Mouse (Mus musculus): ENCODE results near the gene Pcx. TPM values are rescaled to one million over a fixed set of nuclear protein-coding genes. Genes with fewer than 3 reads are reported as not detected.

Gene Pcx
- polyA plus RNA-seq, 1 experiment from 2014 or later = 29.5 TPM

DNA sequence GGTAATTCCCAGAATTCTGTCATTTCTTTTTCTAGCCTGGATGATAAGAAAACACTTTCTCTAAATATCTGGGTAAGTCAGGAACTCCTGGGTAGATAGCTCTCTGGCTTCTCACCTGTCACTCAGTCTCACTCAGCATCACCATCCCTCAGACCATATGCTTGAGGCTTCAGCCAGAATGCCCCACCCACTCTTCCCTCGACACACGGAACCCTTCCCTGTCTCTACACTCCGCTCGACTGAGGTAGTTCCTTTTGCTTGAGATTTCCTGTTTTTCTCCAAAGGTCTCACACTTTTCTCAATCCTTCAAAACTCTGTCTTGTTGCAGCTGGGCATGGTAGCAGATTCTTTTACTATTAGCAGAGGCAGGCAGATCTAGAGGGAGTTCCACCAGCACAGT is 28.9 kb upstream of the Pcx start:
- Histone ChIP-seq H3K9me3 (replicated peaks) (no peaks in the 10 kb centered on the region), H3K4me1 (peaks cover 13% of the 10 kb centered on the region), H3K27ac (replicated peaks) (no peak overlapping the region), H3K9ac (replicated peaks) (no peak overlapping the region), H3K36me3 (no peaks in the 10 kb centered on the region), H3K27me3 (replicated peaks) (peaks cover 13% of the 10 kb centered on the region), H3K4me2 (no peak overlapping the region), H3K4me3 (replicated peaks) (no peak overlapping the region)
- 60% methylated on average over 4 of the region's 4 CpGs for WGBS
- no peak for ATAC-seq (ENCODE audit: low FRiP score)

GRCm38 (mm10) chr19:4482111-4482859 is 28.0 kb upstream of the Pcx start:
- H3K27me3 ChIP-seq (replicated peaks) = peaks cover 11% of the 10 kb centered on the region
- ATAC-seq (ENCODE audit: low FRiP score) = no peak
- no peak overlapping the region for H3K9ac ChIP-seq (replicated peaks)
- no peaks in the 10 kb centered on the region for H3K9me3 ChIP-seq (replicated peaks)
- WGBS = 94% methylated on average over 3 of the region's 3 CpGs
- H3K27ac ChIP-seq (replicated peaks) = no peak overlapping the region
- H3K4me3 ChIP-seq (replicated peaks) = no peak overlapping the region
- no peaks in the 10 kb centered on the region for H3K36me3 ChIP-seq
- H3K4me1 ChIP-seq = peaks cover 5% of the 10 kb centered on the region; the same call in 1 of the 2 replicates
- no peak overlapping the region for H3K4me2 ChIP-seq

DNA sequence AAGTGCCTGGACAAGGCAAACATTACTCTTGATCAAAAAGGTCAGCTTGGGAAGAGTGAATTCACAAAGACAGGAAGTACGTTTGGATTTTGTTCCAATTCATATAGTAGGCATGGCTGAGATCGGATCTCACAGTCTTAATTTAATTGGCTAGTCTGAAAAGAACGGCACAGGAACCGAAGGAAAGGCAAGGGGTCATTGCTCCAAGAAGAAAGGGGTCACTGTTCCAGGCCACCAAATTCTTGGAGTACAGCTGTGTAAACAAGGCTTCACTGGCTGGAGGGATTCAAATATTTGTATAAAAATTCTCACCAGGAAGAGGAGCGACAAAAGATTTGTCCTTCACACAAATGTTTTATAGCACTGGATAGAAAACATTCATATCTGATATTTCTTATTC is 25.3 kb upstream of the Pcx start:
- ATAC-seq (ENCODE audit: low FRiP score) = no peak
- Histone ChIP-seq H3K27me3 (replicated peaks) (no peaks in the 10 kb centered on the region), H3K9ac (replicated peaks) (no peak overlapping the region), H3K4me3 (replicated peaks) (no peak overlapping the region), H3K4me2 (no peak overlapping the region), H3K9me3 (replicated peaks) (no peaks in the 10 kb centered on the region), H3K27ac (replicated peaks) (no peak overlapping the region), H3K36me3 (no peaks in the 10 kb centered on the region), H3K4me1 (no peaks in the 10 kb centered on the region)
- 66% methylated on average over 5 of the region's 5 CpGs for WGBS

DNA sequence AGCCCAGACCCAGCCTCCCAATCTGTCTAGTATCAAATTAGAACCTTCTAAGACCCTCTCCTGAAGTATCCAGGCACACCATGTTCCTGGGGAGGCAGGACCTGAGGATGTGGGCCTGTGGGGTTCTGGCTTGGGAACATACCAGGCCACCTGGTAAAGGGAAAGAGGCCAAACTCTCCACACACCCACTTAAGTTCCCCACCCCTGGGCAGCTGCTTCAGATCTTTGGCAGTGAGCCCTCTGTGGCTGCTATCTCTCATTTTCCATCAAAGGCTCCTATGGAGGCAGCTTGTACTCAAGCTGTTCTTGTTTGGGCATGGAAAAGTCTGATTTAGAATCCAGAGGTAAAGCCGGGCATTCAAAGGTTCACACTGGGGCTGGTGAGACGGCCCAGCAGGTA is 22.4 kb upstream of the Pcx start:
- ATAC-seq (ENCODE audit: low FRiP score) = no peak
- 89% methylated on average over 2 of the region's 2 CpGs for WGBS

GRCm38 (mm10) chr19:4491080-4491695 is 19.1 kb upstream of the Pcx start:
- Histone ChIP-seq H3K27ac (replicated peaks) (no peak overlapping the region), H3K9me3 (replicated peaks) (no peaks in the 10 kb centered on the region), H3K27me3 (replicated peaks) (no peaks in the 10 kb centered on the region), H3K4me3 (replicated peaks) (no peak overlapping the region), H3K4me1 (no peaks in the 10 kb centered on the region), H3K4me2 (no peak overlapping the region), H3K36me3 (no peaks in the 10 kb centered on the region), H3K9ac (replicated peaks) (no peak overlapping the region)
- 76% methylated on average over 10 of the region's 10 CpGs for WGBS
- no peak for ATAC-seq (ENCODE audit: low FRiP score)

More for the DNA sequence above, 22.4 kb upstream of the Pcx start:
- Histone ChIP-seq H3K4me1 (no peaks in the 10 kb centered on the region), H3K4me2 (no peak overlapping the region), H3K4me3 (replicated peaks) (no peak overlapping the region), H3K36me3 (no peaks in the 10 kb centered on the region), H3K27ac (replicated peaks) (no peak overlapping the region), H3K9me3 (replicated peaks) (no peaks in the 10 kb centered on the region), H3K9ac (replicated peaks) (no peak overlapping the region), H3K27me3 (replicated peaks) (no peaks in the 10 kb centered on the region)

GRCm38 (mm10) chr19:4492526-4493296 is 17.6 kb upstream of the Pcx start:
- peaks cover 6% of the 10 kb centered on the region for H3K4me1 ChIP-seq
- H3K9ac ChIP-seq (replicated peaks) = no peak overlapping the region; the same call in 1 of the 2 replicates
- no peak overlapping the region for H3K4me2 ChIP-seq
- no peak overlapping the region for H3K4me3 ChIP-seq (replicated peaks)
- no peak for ATAC-seq (ENCODE audit: low FRiP score)
- 60% methylated on average over 9 of the region's 9 CpGs for WGBS
- no peak overlapping the region for H3K27ac ChIP-seq (replicated peaks)
- no peaks in the 10 kb centered on the region for H3K27me3 ChIP-seq (replicated peaks)
- no peaks in the 10 kb centered on the region for H3K36me3 ChIP-seq
- H3K9me3 ChIP-seq (replicated peaks) = no peaks in the 10 kb centered on the region

- 76% methylated on average over 7 of the region's 7 CpGs for WGBS
- Histone ChIP-seq H3K4me1 (peaks cover 12% of the 10 kb centered on the region), H3K9me3 (replicated peaks) (no peaks in the 10 kb centered on the region), H3K27ac (replicated peaks) (no peak overlapping the region), H3K4me3 (replicated peaks) (no peak overlapping the region), H3K36me3 (no peaks in the 10 kb centered on the region), H3K4me2 (no peak overlapping the region), H3K27me3 (replicated peaks) (no peaks in the 10 kb centered on the region), H3K9ac (replicated peaks) (no peak overlapping the region)
- ATAC-seq (ENCODE audit: low FRiP score) = no peak
These were observed 15.6 kb upstream of the Pcx start for GRCm38 (mm10) chr19:4494707-4495106.

DNA sequence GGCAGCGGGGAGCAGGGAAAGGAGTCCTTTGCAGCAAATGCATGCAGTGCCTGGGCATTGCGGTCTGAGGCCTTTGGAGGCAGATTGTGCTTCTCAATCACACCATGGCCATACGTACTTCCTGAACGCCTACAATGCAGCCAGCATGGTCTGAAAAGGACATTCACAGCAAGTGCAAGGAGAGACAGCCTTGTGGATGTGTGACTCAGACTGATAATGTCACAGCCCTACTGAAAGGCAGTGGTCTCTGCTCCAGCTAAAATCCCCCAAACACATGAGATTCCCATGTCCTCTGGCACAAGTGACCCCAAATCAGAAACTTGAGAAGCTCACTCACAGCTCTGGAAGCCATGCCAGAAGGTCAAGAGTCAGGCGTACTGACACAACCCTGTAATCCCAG is 14.5 kb upstream of the Pcx start:
- H3K4me3 ChIP-seq (replicated peaks) = no peak overlapping the region
- H3K9ac ChIP-seq (replicated peaks) = no peak overlapping the region
- no peaks in the 10 kb centered on the region for H3K36me3 ChIP-seq
- H3K27ac ChIP-seq (replicated peaks) = no peak overlapping the region
- no peak overlapping the region for H3K4me2 ChIP-seq
- WGBS = 92% methylated on average over 5 of the region's 5 CpGs
- H3K27me3 ChIP-seq (replicated peaks) = no peaks in the 10 kb centered on the region
- ATAC-seq (ENCODE audit: low FRiP score) = no peak
- no peaks in the 10 kb centered on the region for H3K9me3 ChIP-seq (replicated peaks)
- peaks cover 12% of the 10 kb centered on the region for H3K4me1 ChIP-seq

DNA sequence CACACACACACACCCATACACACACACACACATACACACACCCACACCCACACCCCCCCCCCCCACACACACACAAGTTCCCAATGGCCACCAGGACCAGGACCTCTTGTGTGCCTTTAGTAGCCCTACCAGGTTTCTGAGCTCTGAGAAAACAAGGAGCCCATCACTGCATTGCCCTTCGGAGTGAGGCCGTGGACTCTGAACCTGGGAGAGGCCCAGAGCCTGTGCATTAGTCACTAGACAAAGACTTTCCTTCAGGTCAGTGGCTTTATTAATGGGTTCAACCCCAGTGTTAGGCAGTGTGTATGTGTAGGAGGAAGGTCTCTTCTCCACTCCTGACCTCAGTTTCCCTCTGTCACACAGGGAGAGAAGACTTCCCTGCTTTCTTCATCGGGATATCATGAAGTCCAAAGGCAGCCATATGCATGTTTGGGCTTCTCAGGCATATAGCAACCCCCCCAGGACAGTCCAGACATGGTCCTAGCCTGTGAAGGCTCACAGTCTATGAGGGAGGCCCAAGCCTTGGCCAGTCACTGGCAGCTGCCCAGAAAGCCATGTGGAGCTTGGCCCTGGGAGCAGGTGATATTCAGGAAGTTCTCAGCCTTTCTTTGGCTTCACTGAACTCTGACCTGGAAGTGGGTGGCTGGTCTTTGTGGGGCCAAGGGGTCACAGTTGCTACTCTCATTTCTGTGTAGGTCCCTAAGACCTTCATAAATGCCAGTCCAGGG is 13.6 kb upstream of the Pcx start:
- Histone ChIP-seq H3K9me3 (replicated peaks) (no peaks in the 10 kb centered on the region), H3K27me3 (replicated peaks) (no peaks in the 10 kb centered on the region), H3K27ac (replicated peaks) (no peak overlapping the region), H3K4me3 (replicated peaks) (no peak overlapping the region), H3K9ac (replicated peaks) (no peak overlapping the region), H3K36me3 (no peaks in the 10 kb centered on the region), H3K4me1 (peaks cover 12% of the 10 kb centered on the region), H3K4me2 (no peak overlapping the region)
- ATAC-seq (ENCODE audit: low FRiP score) = no peak
- 77% methylated on average over 3 of the region's 3 CpGs for WGBS

DNA sequence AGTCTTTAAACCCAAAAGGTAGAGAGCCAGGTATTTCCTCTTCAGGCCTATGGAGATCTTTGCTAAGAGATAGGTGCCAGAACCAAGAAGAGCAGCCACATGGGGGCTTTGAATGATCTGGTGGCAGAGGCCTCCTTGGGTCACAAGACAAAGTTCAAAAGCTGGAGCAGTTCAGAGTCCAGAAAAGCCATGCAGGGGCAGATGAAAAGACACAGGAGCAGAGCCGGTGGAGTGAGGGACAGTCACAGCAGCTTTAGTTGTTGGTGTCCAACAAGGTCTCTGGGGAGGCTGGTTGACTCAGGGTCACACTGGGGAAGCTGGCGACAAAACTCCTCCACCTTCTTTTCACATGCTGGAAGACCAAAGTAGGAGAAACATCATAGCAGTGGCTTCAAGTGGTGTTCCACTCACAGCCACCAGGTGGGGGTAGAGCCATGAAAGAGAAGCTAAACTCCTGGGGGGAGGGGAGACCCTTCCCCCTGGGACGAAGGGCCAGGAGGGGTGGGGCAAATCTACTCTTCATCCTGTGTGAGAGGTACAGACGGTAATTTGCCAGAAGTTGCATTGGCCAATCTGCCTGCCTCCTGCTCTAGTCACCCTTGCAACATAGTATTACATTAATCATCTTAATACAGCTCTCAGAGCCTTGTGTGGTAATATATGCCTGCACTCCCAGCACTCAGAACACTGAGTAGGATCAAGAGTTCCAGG is 12.9 kb upstream of the Pcx start:
- ATAC-seq (ENCODE audit: low FRiP score) = peak; percentile 41; the same call in 1 of the 2 replicates
- H3K9ac ChIP-seq (replicated peaks) = no peak overlapping the region
- 6% methylated on average over 4 of the region's 4 CpGs for WGBS
- H3K9me3 ChIP-seq (replicated peaks) = no peaks in the 10 kb centered on the region
- no peaks in the 10 kb centered on the region for H3K36me3 ChIP-seq
- no peak overlapping the region for H3K27ac ChIP-seq (replicated peaks)
- peaks cover 12% of the 10 kb centered on the region for H3K4me1 ChIP-seq
- no peak overlapping the region for H3K4me3 ChIP-seq (replicated peaks)
- no peaks in the 10 kb centered on the region for H3K27me3 ChIP-seq (replicated peaks)
- H3K4me2 ChIP-seq = peak overlapping the region; percentile 30; the same call in 1 of the 2 replicates
